Mouse (Mus musculus): ENCODE results near the gene Dlx4. TPM values are rescaled to one million over a fixed set of nuclear protein-coding genes. Genes with fewer than 3 reads are reported as not detected.
A peak's percentile ranks its signal among the peaks of the same experiment; 100 is the strongest.

Dlx4 gene
- polyA plus RNA-seq, 1 experiment from 2014 or later = 6.5 TPM

GRCm38 (mm10) chr11:95142258-95142657, 3.8 kb downstream of the Dlx4 start:
- Histone ChIP-seq H3K4me2 (replicated peaks) (0 out of 2 replicates have a peak overlapping the region, but pooled peaks have one; percentile 41), H3K4me1 (peaks cover 35% of the 10 kb centered on the region), H3K4me3 (replicated peaks) (no peak overlapping the region), H3K9me3 (replicated peaks) (no peaks in the 10 kb centered on the region), H3K9ac (no peak overlapping the region), H3K27ac (replicated peaks) (no peak overlapping the region), H3K27me3 (peaks cover 98% of the 10 kb centered on the region), H3K36me3 (no peaks in the 10 kb centered on the region)
- no peak for ATAC-seq (ENCODE audit: insufficient number of reproducible peaks, low FRiP score, low TSS enrichment, low read depth)
- 24% methylated on average over 10 of the region's 10 CpGs for WGBS

- peaks cover 79% of the 10 kb centered on the region for H3K27me3 ChIP-seq
- no peak overlapping the region for H3K4me3 ChIP-seq (replicated peaks)
- 57% methylated on average over 5 of the region's 5 CpGs for WGBS
- ATAC-seq (ENCODE audit: insufficient number of reproducible peaks, low FRiP score, low TSS enrichment, low read depth) = no peak
- H3K9me3 ChIP-seq (replicated peaks) = no peaks in the 10 kb centered on the region
- no peak overlapping the region for H3K4me2 ChIP-seq (replicated peaks)
- H3K36me3 ChIP-seq = no peaks in the 10 kb centered on the region
- H3K27ac ChIP-seq (replicated peaks) = no peak overlapping the region
- no peak overlapping the region for H3K9ac ChIP-seq
- peaks cover 24% of the 10 kb centered on the region for H3K4me1 ChIP-seq
These were observed 6.2 kb downstream of the Dlx4 start for GRCm38 (mm10) chr11:95139871-95140270.

GRCm38 (mm10) chr11:95137281-95137680, 8.8 kb downstream of the Dlx4 start:
- no peaks in the 10 kb centered on the region for H3K9me3 ChIP-seq (replicated peaks)
- H3K9ac ChIP-seq = no peak overlapping the region
- H3K36me3 ChIP-seq = no peaks in the 10 kb centered on the region
- no peak overlapping the region for H3K4me2 ChIP-seq (replicated peaks)
- peaks cover 57% of the 10 kb centered on the region for H3K27me3 ChIP-seq
- H3K27ac ChIP-seq (replicated peaks) = no peak overlapping the region
- no peak overlapping the region for H3K4me3 ChIP-seq (replicated peaks)
- WGBS = 17% methylated on average over 6 of the region's 6 CpGs
- H3K4me1 ChIP-seq = peaks cover 7% of the 10 kb centered on the region; the same call in 1 of the 2 replicates
- ATAC-seq (ENCODE audit: insufficient number of reproducible peaks, low FRiP score, low TSS enrichment, low read depth) = no peak

- H3K4me2 ChIP-seq (replicated peaks) = no peak overlapping the region
- peaks cover 22% of the 10 kb centered on the region for H3K4me1 ChIP-seq
- no peak for ATAC-seq (ENCODE audit: insufficient number of reproducible peaks, low FRiP score, low TSS enrichment, low read depth)
- no peak overlapping the region for H3K27ac ChIP-seq (replicated peaks)
- H3K9ac ChIP-seq = no peak overlapping the region
- no peaks in the 10 kb centered on the region for H3K36me3 ChIP-seq
- no peaks in the 10 kb centered on the region for H3K9me3 ChIP-seq (replicated peaks)
- H3K27me3 ChIP-seq = peaks cover 17% of the 10 kb centered on the region
- WGBS = 63% methylated on average over 6 of the region's 6 CpGs
- no peak overlapping the region for H3K4me3 ChIP-seq (replicated peaks)
These were observed 12.7 kb downstream of the Dlx4 start for GRCm38 (mm10) chr11:95133321-95133720.

DNA sequence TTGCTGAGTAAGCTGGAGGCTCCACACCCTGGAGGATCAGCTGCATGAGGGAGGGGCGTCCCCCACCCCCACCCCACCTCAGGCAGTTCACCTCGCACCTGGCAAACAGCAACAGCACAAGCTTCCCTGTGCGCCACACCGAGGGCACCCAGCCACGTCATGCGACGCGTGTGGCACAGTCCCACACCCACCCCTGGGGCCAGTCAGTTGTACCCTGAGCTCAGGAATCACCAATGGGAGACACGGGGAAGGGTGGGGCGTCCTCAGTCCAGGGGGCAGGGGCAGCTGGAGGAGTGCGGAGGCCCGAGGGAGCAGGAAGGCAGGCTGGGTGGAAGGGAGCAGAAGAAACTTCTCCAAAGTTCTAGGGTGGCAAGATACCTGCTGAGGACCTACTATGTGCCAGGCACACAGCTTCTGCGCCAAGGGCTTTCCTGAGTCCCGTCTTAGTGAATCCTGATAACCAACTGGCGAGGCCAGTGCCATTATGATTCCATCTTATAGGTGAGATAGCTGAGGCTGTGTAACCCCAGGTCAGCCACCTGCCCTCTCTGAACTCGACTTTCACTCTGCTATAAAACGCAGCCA, 15.3 kb downstream of the Dlx4 start:
- Histone ChIP-seq H3K4me1 (peaks cover 29% of the 10 kb centered on the region), H3K27ac (replicated peaks) (no peak overlapping the region), H3K27me3 (0 out of 2 replicates have a peak, but pooled peaks cover 5% of the 10 kb centered on the region), H3K9ac (no peak overlapping the region), H3K4me3 (replicated peaks) (no peak overlapping the region), H3K9me3 (replicated peaks) (no peaks in the 10 kb centered on the region), H3K36me3 (no peaks in the 10 kb centered on the region), H3K4me2 (replicated peaks) (no peak overlapping the region)
- no peak for ATAC-seq (ENCODE audit: insufficient number of reproducible peaks, low FRiP score, low TSS enrichment, low read depth)
- WGBS = 67% methylated on average over 17 of the region's 17 CpGs

DNA sequence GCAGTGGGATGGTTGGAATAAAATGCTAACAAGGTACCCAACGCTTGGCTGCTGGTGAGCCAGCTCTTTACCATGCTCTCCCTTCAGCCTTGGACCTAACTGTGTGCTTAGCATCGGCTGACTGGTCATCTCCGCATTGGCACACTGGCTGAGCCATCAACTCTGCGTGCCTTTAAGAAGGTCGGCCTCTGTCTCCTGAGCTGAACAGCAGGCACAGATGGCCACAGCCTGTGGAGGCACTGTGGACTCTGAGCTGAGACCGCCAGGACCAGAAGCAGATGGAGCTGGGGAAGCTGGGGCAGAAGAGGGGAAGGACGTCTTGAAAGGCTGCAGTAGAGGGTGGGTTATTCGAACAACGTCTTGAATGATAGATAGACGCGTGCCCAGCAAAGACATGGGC, 17.7 kb downstream of the Dlx4 start:
- no peak for ATAC-seq (ENCODE audit: insufficient number of reproducible peaks, low FRiP score, low TSS enrichment, low read depth)
- Histone ChIP-seq H3K9me3 (replicated peaks) (no peaks in the 10 kb centered on the region), H3K4me2 (replicated peaks) (no peak overlapping the region), H3K36me3 (no peaks in the 10 kb centered on the region), H3K9ac (no peak overlapping the region), H3K27ac (replicated peaks) (no peak overlapping the region), H3K4me1 (peaks cover 44% of the 10 kb centered on the region), H3K27me3 (peaks cover 18% of the 10 kb centered on the region), H3K4me3 (replicated peaks) (no peak overlapping the region)
- 62% methylated on average over 11 of the region's 11 CpGs for WGBS

- Histone ChIP-seq H3K4me2 (replicated peaks) (peak overlapping the region; percentile 44), H3K36me3 (no peaks in the 10 kb centered on the region), H3K27ac (replicated peaks) (peak overlapping the region; percentile 63), H3K9me3 (replicated peaks) (no peaks in the 10 kb centered on the region), H3K4me3 (replicated peaks) (peak overlapping the region; percentile 11; the same call in 1 of the 2 replicates), H3K4me1 (peaks cover 49% of the 10 kb centered on the region), H3K9ac (no peak overlapping the region), H3K27me3 (peaks cover 36% of the 10 kb centered on the region)
- WGBS = 2% methylated on average over 20 of the region's 20 CpGs
- peak; percentile 53 for ATAC-seq (ENCODE audit: insufficient number of reproducible peaks, low FRiP score, low TSS enrichment, low read depth)
These were observed 19.5 kb downstream of the Dlx4 start for GRCm38 (mm10) chr11:95126272-95127245.

DNA sequence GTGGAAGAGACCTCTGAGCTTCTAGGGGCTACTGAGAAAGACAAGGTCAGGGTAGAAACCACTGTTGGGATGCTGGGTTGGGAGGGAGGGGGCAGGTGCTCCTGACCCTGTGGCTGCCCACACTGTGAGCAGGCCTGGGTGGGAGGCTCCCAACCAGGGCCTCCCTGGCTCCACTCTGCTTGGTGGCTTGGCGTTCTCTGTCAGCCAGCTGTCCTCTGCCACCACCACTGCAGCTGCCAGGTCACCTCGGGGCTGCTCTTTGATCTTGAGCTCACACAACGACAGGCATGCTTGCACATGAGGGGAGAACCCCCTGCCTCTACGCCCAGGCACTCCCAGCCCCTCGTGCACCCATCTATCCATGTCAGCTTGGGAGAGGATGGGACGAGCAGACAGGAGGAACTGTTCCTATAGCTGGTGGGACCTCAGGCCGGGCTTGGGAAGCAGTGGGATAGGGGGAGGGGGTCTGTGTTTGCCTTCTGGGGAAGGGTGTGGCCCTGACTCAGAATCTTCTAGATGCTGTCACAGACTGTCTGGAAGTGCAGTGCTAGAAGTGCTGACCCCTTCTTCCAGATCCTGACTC, 20.6 kb downstream of the Dlx4 start:
- ATAC-seq (ENCODE audit: insufficient number of reproducible peaks, low FRiP score, low TSS enrichment, low read depth) = 0 out of 2 replicates have a peak, but pooled peaks have one; percentile 27
- H3K27me3 ChIP-seq = peaks cover 41% of the 10 kb centered on the region
- H3K4me3 ChIP-seq (replicated peaks) = no peak overlapping the region
- no peak overlapping the region for H3K9ac ChIP-seq
- H3K4me1 ChIP-seq = peaks cover 54% of the 10 kb centered on the region
- WGBS = 17% methylated on average over 7 of the region's 7 CpGs
- no peaks in the 10 kb centered on the region for H3K36me3 ChIP-seq
- H3K9me3 ChIP-seq (replicated peaks) = no peaks in the 10 kb centered on the region
- H3K4me2 ChIP-seq (replicated peaks) = peak overlapping the region; percentile 8; the same call in 1 of the 2 replicates
- peak overlapping the region; percentile 51 for H3K27ac ChIP-seq (replicated peaks)

DNA sequence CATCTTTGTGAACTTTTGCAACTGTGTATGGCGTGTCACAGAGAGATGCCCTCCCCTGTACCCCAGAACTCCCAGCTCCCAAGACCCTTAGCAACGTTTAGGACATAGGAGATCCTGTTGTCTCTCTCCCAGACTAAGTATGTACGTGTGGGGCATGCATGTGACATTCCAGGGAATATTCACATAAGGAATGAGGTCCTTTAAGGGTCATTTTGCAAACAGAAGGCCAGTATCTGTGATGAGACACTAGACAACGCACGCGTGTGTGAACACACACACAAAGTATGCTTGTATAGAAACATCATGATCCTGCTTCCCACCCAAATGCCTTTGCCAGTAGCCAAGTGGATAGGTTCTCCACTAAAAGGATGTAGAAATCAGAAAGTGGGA, 24.0 kb downstream of the Dlx4 start:
- peaks cover 60% of the 10 kb centered on the region for H3K4me1 ChIP-seq
- ATAC-seq (ENCODE audit: insufficient number of reproducible peaks, low FRiP score, low TSS enrichment, low read depth) = no peak
- no peaks in the 10 kb centered on the region for H3K36me3 ChIP-seq
- H3K4me2 ChIP-seq (replicated peaks) = peak overlapping the region; percentile 79
- 39% methylated on average over 6 of the region's 6 CpGs for WGBS
- peaks cover 71% of the 10 kb centered on the region for H3K27me3 ChIP-seq
- H3K9ac ChIP-seq = no peak overlapping the region
- no peak overlapping the region for H3K27ac ChIP-seq (replicated peaks)
- H3K9me3 ChIP-seq (replicated peaks) = no peaks in the 10 kb centered on the region
- peak overlapping the region; percentile 54 for H3K4me3 ChIP-seq (replicated peaks)

DNA sequence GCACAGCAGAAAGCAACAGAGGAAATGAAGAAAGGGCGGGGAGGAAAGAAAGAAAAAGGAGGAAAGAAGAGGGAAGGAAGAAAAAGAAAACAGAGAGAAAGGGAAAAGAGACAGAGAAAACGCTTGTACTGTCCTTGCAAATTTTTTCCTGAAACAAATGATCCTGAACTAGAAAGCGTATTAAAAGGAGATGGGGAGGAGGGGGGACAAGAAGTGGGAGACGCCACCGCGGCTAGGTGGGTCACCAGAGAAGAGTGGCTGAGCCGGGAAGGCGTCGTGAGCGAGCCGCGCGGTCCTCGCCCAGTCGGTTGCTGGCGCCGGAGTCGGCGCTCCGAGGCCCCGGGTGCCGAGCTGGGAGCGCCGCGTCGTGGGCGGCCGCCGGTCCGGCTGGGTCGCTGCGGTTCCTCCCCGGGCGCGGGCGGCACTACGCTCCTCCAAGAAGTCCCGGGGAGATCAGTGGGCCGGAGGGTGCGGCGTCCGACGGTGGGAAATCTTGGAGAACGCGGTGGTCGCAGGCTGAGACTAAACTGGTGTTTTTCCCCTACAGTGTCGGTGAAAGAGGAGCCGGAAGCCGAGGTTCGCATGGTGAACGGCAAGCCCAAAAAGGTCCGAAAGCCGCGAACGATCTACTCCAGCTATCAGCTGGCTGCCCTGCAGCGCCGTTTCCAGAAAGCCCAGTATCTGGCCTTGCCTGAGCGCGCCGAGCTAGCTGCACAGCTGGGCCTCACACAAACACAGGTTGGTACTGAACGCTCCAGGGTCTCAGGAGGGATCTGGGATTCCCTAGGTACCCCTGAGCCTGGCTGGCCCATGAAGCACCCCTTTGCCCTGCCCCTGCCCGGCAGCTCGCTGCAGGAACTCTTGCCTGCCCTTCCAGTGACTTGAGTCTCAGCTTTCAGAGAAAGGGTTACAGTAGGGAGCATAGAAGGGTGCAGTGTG, 24.6 kb downstream of the Dlx4 start:
- H3K4me1 ChIP-seq = peaks cover 54% of the 10 kb centered on the region
- H3K27me3 ChIP-seq = peaks cover 71% of the 10 kb centered on the region
- WGBS = 2% methylated on average over 63 of the region's 63 CpGs
- peak overlapping the region; percentile 54 for H3K4me3 ChIP-seq (replicated peaks)
- no peaks in the 10 kb centered on the region for H3K36me3 ChIP-seq
- ATAC-seq (ENCODE audit: insufficient number of reproducible peaks, low FRiP score, low TSS enrichment, low read depth) = no peak
- H3K4me2 ChIP-seq (replicated peaks) = peak overlapping the region; percentile 79
- H3K9ac ChIP-seq = peak overlapping the region; percentile 39; the same call in 1 of the 2 replicates
- H3K27ac ChIP-seq (replicated peaks) = peak overlapping the region; percentile 30; the same call in 1 of the 2 replicates
- no peaks in the 10 kb centered on the region for H3K9me3 ChIP-seq (replicated peaks)

All from embryonic facial prominence, embryonic 15.5 days (tissue).